Mouse (Mus musculus) kidney, embryonic 15.5 days (tissue): ENCODE results near the gene Hist1h2ai. TPM values are rescaled to one million over a fixed set of nuclear protein-coding genes. Genes with fewer than 3 reads are reported as not detected.
"Not testable (repeated sequence)": the region's sequence is repeated elsewhere in the genome, so short reads cannot be mapped to it uniquely, and the experiment has no call there.

ENCODE experiments used
- ATAC-seq: fragments of 200-750 bp; cut with Nextera tagmentation; replicated peaks from 2 replicates; pipeline ENCODE4 v1.8.0; 2017; ENCODE audit warnings: moderate TSS enrichment; ENCODE audit not compliant: low FRiP score
- H3K27ac ChIP-seq: fragments of 300-500 bp; sonication (generic); 2 replicates; pipeline ENCODE4 v1.5.1; 2015; ENCODE audit warnings: mild to moderate bottlenecking, inconsistent platforms
- H3K27me3 ChIP-seq: fragments of 300-500 bp; sonication (generic); 2 replicates; pipeline ENCODE4 v1.6.1; 2015; ENCODE audit warnings: inconsistent platforms
- H3K36me3 ChIP-seq: fragments of 300-500 bp; sonication (generic); 2 replicates; pipeline ENCODE4 v1.6.1; 2015; ENCODE audit warnings: inconsistent platforms
- H3K4me1 ChIP-seq: fragments of 300-500 bp; sonication (generic); 2 replicates; pipeline ENCODE4 v1.6.1; 2015; ENCODE audit warnings: inconsistent platforms
- H3K4me2 ChIP-seq: fragments of 300-500 bp; sonication (generic); 2 replicates; pipeline ENCODE4 v1.6.1; 2015; ENCODE audit warnings: moderate library complexity, mild to moderate bottlenecking, inconsistent platforms
- H3K4me3 ChIP-seq: fragments of 300-500 bp; sonication (generic); replicated peaks from 2 replicates; pipeline ENCODE4 v1.5.1; 2015; ENCODE audit warnings: mild to moderate bottlenecking, inconsistent platforms
- H3K9ac ChIP-seq: fragments of 300-500 bp; sonication (generic); 2 replicates; pipeline ENCODE4 v1.6.1; 2015; ENCODE audit warnings: mild to moderate bottlenecking, inconsistent platforms
- H3K9me3 ChIP-seq: fragments of 300-500 bp; sonication (generic); replicated peaks from 2 replicates; pipeline ENCODE4 v1.6.1; 2016; ENCODE audit warnings: inconsistent platforms
- WGBS: fragments of 180-500 bp; shearing (Covaris S2); methylation state at CpG from one replicate; pipeline ENCODE4 v1.1.7; 2015; ENCODE audit warnings: mixed read lengths; 5-methylcytosine and 5-hydroxymethylcytosine counted together
- polyA plus RNA-seq: library from polyadenylated mRNA; unstranded; fragments of >200 nt; fragmentation: Nextera tagmentation; extraction: Ambion mirVana; gene quantifications from 2 replicates; pipeline ENCODE4 v1.2.1, GENCODE M21; 2015

Gene Hist1h2ai
- polyA plus RNA-seq, 1 experiment from 2014 or later = 29.5 TPM

GRCm38 (mm10) chr13:21734010-21734905, 18.0 kb downstream of the Hist1h2ai start:
- Histone ChIP-seq H3K4me3 (peak overlapping the region; percentile 47), H3K4me2 (peak overlapping the region; percentile 62), H3K36me3 (0 out of 2 replicates have a peak, but pooled peaks cover 2% of the 10 kb centered on the region), H3K9me3 (no peaks in the 10 kb centered on the region), H3K27ac (peak overlapping the region; percentile 98), H3K4me1 (peaks cover 22% of the 10 kb centered on the region), H3K27me3 (no peaks in the 10 kb centered on the region), H3K9ac (peak overlapping the region; percentile 56)
- WGBS = under 1% methylated on average over 21 of the region's 21 CpGs
- peak; percentile 82 for ATAC-seq

GRCm38 (mm10) chr13:21734906-21735767, 18.9 kb downstream of the Hist1h2ai start, which contains the start of gene Hist1h4j:
Gene Hist1h4j, plus strand, starts transcription at chr13:21735064.
- WGBS = under 1% methylated on average over 46 of the region's 56 CpGs
- H3K27ac ChIP-seq = peak within 1 kb of the TSS; percentile 98
- peak; percentile 95 for ATAC-seq
- H3K4me3 ChIP-seq = peak within 1 kb of the TSS; percentile 47
- H3K4me2 ChIP-seq = peak within 1 kb of the TSS; percentile 62
- not testable (repeated sequence) for H3K36me3 ChIP-seq, H3K27me3 ChIP-seq, H3K9me3 ChIP-seq
- H3K4me1 ChIP-seq = peaks cover 22% of the 10 kb centered on the region
- peak within 1 kb of the TSS; percentile 56 for H3K9ac ChIP-seq

DNA sequence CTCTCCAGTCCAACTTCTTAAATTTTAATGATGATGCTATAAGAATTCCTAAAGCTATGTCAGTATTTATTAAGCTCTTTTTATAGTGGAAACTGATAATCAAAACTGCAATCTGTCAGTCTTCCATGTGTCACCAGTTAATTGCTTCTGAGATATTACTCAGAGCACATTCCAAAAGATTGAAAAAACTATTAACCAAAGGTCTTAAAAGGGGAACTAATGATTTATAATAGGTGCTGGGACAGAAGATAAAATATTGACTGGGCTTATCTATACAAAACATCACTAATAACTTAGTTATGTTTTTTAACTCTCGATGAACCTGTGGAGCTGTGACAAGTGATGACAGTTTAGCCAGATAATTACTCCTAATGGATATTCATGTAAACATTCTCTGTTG, 28.8 kb downstream of the Hist1h2ai start:
- Histone ChIP-seq H3K36me3 (no peaks in the 10 kb centered on the region), H3K4me1 (peaks cover 16% of the 10 kb centered on the region), H3K9ac (no peak overlapping the region), H3K9me3 (no peaks in the 10 kb centered on the region), H3K4me2 (no peak overlapping the region), H3K4me3 (no peak overlapping the region), H3K27ac (no peak overlapping the region), H3K27me3 (no peaks in the 10 kb centered on the region)
- no peak for ATAC-seq
- WGBS = 62% methylated on average over 1 of the region's 1 CpGs

GRCm38 (mm10) chr13:21749387-21750158, 33.4 kb downstream of the Hist1h2ai start:
- 3% methylated on average over 5 of the region's 5 CpGs for WGBS
- no peaks in the 10 kb centered on the region for H3K9me3 ChIP-seq
- no peaks in the 10 kb centered on the region for H3K27me3 ChIP-seq
- peak overlapping the region; percentile 55 for H3K9ac ChIP-seq
- no peaks in the 10 kb centered on the region for H3K36me3 ChIP-seq
- H3K4me3 ChIP-seq = peak overlapping the region; percentile 54
- H3K4me2 ChIP-seq = peak overlapping the region; percentile 61
- peaks cover 27% of the 10 kb centered on the region for H3K4me1 ChIP-seq
- peak overlapping the region; percentile 98 for H3K27ac ChIP-seq
- ATAC-seq = no peak

GRCm38 (mm10) chr13:21750159-21751017, 34.2 kb downstream of the Hist1h2ai start, which contains the start of gene Hist1h4k:
Gene Hist1h4k, minus strand, starts transcription at chr13:21750505.
- under 1% methylated on average over 46 of the region's 56 CpGs for WGBS
- not testable (repeated sequence) for H3K36me3 ChIP-seq, H3K9me3 ChIP-seq, H3K27me3 ChIP-seq
- H3K4me1 ChIP-seq = peaks cover 27% of the 10 kb centered on the region
- peak within 1 kb of the TSS; percentile 54 for H3K4me3 ChIP-seq
- H3K9ac ChIP-seq = peak within 1 kb of the TSS; percentile 55
- peak within 1 kb of the TSS; percentile 98 for H3K27ac ChIP-seq
- ATAC-seq = peak; percentile 87
- peak within 1 kb of the TSS; percentile 61 for H3K4me2 ChIP-seq

- no peak overlapping the region for H3K4me3 ChIP-seq
- peak overlapping the region; percentile 97; the same call in 1 of the 2 replicates for H3K27ac ChIP-seq
- H3K27me3 ChIP-seq = no peaks in the 10 kb centered on the region
- peaks cover 27% of the 10 kb centered on the region for H3K4me1 ChIP-seq
- H3K9ac ChIP-seq = no peak overlapping the region
- no peak for ATAC-seq
- H3K4me2 ChIP-seq = no peak overlapping the region
- no peaks in the 10 kb centered on the region for H3K9me3 ChIP-seq
- H3K36me3 ChIP-seq = no peaks in the 10 kb centered on the region
These were observed 35.2 kb downstream of the Hist1h2ai start for GRCm38 (mm10) chr13:21751417-21751816.

DNA sequence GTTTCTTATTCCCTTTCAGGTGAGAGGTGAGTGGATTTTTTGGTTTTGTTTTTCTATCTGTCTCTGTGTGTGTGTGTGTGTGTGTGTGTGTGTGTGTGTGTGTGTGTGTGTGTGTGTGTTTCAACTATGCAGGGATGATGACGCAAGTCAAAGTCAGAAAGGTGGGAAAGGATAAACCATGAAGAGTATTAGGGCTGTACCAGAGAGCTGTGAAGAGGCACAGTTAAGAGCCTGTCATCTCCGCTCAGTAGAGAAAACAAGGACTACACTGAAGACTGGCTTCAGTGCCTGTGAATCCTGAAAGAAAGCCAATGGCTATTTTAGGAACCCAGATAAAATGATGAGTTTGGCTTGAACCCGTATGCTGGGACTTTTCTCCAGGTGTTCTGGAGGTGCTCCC, 35.6 kb downstream of the Hist1h2ai start:
- ATAC-seq = no peak
- H3K27ac ChIP-seq = peak overlapping the region; percentile 97
- H3K9ac ChIP-seq = no peak overlapping the region
- H3K4me2 ChIP-seq = peak overlapping the region; percentile 69; the same call in 1 of the 2 replicates
- WGBS = 79% methylated on average over 3 of the region's 3 CpGs
- peaks cover 27% of the 10 kb centered on the region for H3K4me1 ChIP-seq
- H3K27me3 ChIP-seq = no peaks in the 10 kb centered on the region
- H3K9me3 ChIP-seq = no peaks in the 10 kb centered on the region
- H3K36me3 ChIP-seq = no peaks in the 10 kb centered on the region
- no peak overlapping the region for H3K4me3 ChIP-seq

DNA sequence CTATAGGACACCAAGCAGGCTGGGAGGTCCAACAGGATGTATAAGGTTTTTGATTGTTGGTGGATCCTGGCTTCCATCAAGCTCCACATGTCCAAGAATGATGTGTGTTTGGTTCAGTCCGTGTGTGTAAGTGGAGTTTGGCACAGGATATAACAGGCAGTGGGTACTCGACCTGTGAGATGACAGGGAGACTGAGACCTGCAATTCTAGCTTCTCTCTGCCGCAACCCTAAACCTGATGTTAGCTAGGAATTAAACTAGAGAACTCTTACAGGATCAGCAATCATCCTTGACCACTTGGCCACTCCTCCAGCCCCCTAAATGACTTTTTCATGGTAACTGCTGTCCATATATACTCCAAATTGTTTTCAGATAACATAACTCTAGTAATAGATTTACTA, 36.1 kb downstream of the Hist1h2ai start:
- Histone ChIP-seq H3K9ac (no peak overlapping the region), H3K4me3 (no peak overlapping the region; the same call in none of the 2 replicates), H3K36me3 (no peaks in the 10 kb centered on the region), H3K4me2 (peak overlapping the region; percentile 69), H3K9me3 (no peaks in the 10 kb centered on the region), H3K27ac (peak overlapping the region; percentile 97), H3K27me3 (no peaks in the 10 kb centered on the region), H3K4me1 (peaks cover 25% of the 10 kb centered on the region)
- ATAC-seq = no peak
- 34% methylated on average over 3 of the region's 3 CpGs for WGBS

DNA sequence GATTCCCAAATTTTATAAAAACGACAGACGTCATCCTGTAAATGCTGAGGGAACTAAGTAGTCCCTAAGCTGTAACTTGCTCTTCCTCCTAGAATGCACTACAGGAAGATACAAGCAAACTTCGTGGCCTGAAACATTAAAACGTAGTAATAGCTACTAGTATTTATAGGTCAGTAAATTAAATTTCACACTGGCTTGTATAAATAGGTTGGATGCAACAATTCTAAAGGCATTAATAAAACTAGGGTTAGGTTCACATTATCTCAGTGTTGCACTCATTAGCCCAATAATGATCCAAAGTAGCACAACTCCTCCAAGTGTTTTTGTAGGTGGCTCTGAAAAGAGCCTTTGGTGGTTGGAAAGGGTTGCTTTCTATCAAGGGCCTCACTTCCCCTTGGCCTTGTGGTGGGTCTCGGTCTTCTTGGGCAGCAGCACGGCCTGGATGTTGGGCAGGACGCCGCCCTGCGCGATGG, 36.9 kb downstream of the Hist1h2ai start:
- H3K36me3 ChIP-seq = no peaks in the 10 kb centered on the region
- peak overlapping the region; percentile 61 for H3K9ac ChIP-seq
- peak overlapping the region; percentile 69 for H3K4me2 ChIP-seq
- no peaks in the 10 kb centered on the region for H3K9me3 ChIP-seq
- no peak for ATAC-seq
- peak overlapping the region; percentile 97 for H3K27ac ChIP-seq
- peak overlapping the region; percentile 49 for H3K4me3 ChIP-seq
- no peaks in the 10 kb centered on the region for H3K27me3 ChIP-seq
- peaks cover 22% of the 10 kb centered on the region; the same call in 1 of the 2 replicates for H3K4me1 ChIP-seq
- WGBS = 2% methylated on average over 10 of the region's 10 CpGs

- H3K4me1 ChIP-seq = peaks cover 19% of the 10 kb centered on the region; the same call in 1 of the 2 replicates
- H3K9ac ChIP-seq = peak within 1 kb of the TSS; percentile 61
- WGBS = under 1% methylated on average over 47 of the region's 50 CpGs
- peak; percentile 95 for ATAC-seq
- peak within 1 kb of the TSS; percentile 69 for H3K4me2 ChIP-seq
- peak within 1 kb of the TSS; percentile 97 for H3K27ac ChIP-seq
- peak within 1 kb of the TSS; percentile 49 for H3K4me3 ChIP-seq
- not testable (repeated sequence) for H3K9me3 ChIP-seq, H3K27me3 ChIP-seq, H3K36me3 ChIP-seq
These were observed 37.5 kb downstream of the Hist1h2ai start, which contains the start of the genes Hist1h2ak and Hist1h2bn for GRCm38 (mm10) chr13:21753524-21754285. Gene Hist1h2ak, minus strand, starts transcription at chr13:21753827. Gene Hist1h2bn, plus strand, starts transcription at chr13:21754123.
